Mouse (Mus musculus) layer of hippocampus, adult 11-12 months (tissue): ENCODE measurements at regions not wholly inside any gene's neighbourhood (a gene's known extent, or its start where the extent isn't known, plus 50 kb on each side); places are given as distances from the start of the nearest gene placed in this dataset.

Experiments
- DNase-seq: peaks from one replicate; pipeline ENCODE4 v3.0.0; 2022; ENCODE audit warnings: low spot score

- DNase-seq = no peak
Measured at GRCm38 (mm10) chr6:82860485-82860884, 79.1 kb downstream of the Sema4f start.

- no peak for DNase-seq
Measured at GRCm38 (mm10) chr6:82856218-82856617, 82.0 kb upstream of the Hk2 start.

GRCm38 (mm10) chr6:82855401-82855800, 81.1 kb upstream of the Hk2 start:
- no peak for DNase-seq

- no peak for DNase-seq
Measured at GRCm38 (mm10) chr6:82854780-82855179, 80.5 kb upstream of the Hk2 start.

- no peak for DNase-seq
Measured at GRCm38 (mm10) chr6:82854338-82854737, 80.1 kb upstream of the Hk2 start.

GRCm38 (mm10) chr6:82853076-82853475, 78.8 kb upstream of the Hk2 start:
- DNase-seq = peak; percentile 59

GRCm38 (mm10) chr6:82850556-82850955, 76.3 kb upstream of the Hk2 start:
- DNase-seq = no peak

GRCm38 (mm10) chr6:82847598-82847997, 73.3 kb upstream of the Hk2 start:
- DNase-seq = peak; percentile 49

- no peak for DNase-seq
Measured at GRCm38 (mm10) chr6:82846587-82847150, 72.4 kb upstream of the Hk2 start.

GRCm38 (mm10) chr6:82844432-82844831, 70.2 kb upstream of the Hk2 start:
- no peak for DNase-seq

GRCm38 (mm10) chr6:82843881-82844280, 69.6 kb upstream of the Hk2 start:
- DNase-seq = no peak

- DNase-seq = no peak
Measured at GRCm38 (mm10) chr6:82837246-82837645, 63.0 kb upstream of the Hk2 start.

- DNase-seq = no peak
Measured at GRCm38 (mm10) chr6:82835222-82836064, 61.2 kb upstream of the Hk2 start.

- DNase-seq = no peak
Measured at GRCm38 (mm10) chr6:82833867-82834266, 59.6 kb upstream of the Hk2 start.

GRCm38 (mm10) chr6:82831211-82831610, 57.0 kb upstream of the Hk2 start:
- DNase-seq = no peak

GRCm38 (mm10) chr6:82824684-82825083, 50.4 kb upstream of the Hk2 start:
- no peak for DNase-seq

GRCm38 (mm10) chr6:82824240-82824639, 50.0 kb upstream of the Hk2 start:
- peak; percentile 37 for DNase-seq
